Mouse (Mus musculus) adrenal gland, adult (tissue): ENCODE results near the gene Magi2.
"Not testable (repeated sequence)": the region's sequence is repeated elsewhere in the genome, so short reads cannot be mapped to it uniquely, and the experiment has no call there.

Experiments used
- DNase-seq, 2 experiments: peaks; one replicate each; pipeline ENCODE4 v3.0.0; 2022 to 2023; ENCODE audit warnings: low spot score in 1 of 2; ENCODE audit not compliant: inconsistent age in 2 of 2

The Magi2 gene

DNA sequence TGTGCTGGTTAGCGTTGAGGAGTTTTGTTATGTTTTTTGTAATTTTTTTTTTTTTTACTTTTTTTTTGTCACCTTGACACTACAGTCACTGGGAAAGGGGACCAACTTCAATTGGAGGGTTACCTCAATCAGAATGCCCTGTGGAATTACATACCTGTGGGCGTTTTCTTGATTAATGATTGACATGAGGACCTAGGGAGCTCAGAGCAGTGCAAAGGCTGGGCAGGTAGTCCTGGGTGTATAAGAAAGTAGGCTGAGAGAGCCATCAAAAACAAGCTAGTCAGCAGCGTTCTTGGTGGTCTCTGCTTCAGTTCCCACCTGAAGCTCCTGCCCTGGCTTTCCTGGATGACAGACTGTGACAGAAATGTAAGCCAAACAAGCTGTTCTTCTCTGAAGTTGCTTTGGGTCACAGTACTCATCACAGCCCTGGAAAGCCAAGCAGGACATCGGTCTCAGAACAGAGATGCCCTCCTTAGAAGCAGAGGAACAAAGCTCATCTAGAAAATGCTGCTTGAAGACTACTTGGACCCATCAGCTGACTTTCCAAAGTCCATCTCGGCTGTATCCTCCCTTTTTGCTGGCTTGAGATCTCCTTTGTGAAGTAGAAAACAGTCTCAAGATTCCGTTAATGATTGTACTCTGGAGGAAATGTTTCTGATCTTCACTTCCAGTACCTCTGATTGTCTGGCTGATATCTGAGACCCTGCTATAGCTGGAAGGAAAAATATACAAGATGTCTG, 999.8 kb downstream of the Magi2 start:
- no peak for DNase-seq

DNA sequence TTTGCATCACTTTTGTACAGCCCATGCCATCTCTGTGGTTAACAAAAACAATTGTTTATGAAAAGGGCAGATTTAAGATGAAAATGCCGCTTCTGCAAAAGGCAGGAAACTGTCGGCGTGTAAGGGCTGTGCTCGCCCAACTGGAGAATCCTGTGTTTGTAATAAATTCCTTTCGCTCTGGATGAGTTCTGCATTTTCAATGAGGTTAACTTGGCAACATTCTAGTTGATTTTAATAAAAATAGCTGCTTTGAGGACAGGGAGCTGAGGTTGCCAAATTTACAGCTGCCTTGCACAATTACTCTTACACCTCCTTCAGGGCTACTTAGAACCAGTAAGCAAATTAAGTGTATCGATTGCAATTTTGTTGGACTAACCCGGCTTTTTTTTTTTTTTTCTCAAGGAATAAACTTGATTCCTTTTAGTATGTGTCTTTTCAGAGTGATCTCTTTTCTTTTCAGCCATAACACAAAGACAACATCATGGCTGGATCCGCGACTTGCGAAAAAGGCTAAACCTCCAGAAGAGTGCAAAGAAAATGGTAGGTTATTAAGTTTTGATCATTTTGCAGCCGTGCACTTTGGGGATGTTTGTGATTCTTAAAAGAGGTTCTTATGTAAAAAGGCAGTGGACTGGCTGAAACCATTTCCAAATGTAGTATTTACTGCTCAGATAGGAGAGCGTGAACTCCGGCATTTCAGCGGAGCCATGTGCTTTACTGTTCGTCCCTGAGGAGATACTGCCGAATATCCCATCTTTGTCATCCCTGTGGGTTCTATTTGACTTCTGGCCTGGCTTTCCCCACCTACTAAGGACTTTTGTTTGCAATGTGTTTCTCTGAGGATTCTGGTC, 1001.3 kb downstream of the Magi2 start:
- no peak for DNase-seq

DNA sequence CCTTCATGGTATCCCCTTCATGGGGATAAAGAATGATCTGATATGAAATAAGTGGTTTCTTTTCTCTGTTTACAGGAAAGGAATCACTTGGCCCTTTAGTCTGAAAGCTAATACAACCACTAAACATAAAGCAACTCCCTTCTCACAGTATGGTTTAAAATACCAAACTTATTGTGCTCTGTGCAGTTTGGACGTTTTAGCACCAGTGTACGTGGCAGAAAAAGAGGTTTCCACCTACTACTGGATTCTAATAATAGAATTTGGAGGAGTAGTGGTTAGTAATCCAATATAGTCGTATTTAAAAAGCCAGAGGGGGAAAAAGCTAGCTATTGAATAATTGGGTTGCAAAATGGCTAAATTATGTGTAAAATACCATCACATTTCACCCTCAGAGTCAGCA, 1005.1 kb downstream of the Magi2 start:
- DNase-seq = no peak

DNA sequence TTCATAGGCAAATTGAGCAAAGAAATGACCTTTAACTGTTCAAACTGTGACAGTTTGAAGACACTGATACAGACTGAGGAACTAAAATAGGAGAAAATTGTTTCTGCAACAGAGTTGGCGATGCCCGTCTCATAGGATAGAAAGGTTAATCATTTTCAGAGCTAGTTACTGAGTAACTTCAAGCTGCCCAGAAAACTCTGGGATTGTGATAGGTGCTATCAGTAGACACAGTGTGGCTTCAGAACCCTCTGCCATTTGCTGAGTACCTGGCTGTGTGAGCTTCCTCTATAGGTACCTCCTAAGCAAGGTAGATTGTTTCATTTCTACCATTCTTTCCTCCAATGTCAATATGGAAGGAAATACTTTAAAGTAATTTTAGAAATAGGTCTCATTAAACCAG, 1014.7 kb downstream of the Magi2 start:
- no peak for DNase-seq

DNA sequence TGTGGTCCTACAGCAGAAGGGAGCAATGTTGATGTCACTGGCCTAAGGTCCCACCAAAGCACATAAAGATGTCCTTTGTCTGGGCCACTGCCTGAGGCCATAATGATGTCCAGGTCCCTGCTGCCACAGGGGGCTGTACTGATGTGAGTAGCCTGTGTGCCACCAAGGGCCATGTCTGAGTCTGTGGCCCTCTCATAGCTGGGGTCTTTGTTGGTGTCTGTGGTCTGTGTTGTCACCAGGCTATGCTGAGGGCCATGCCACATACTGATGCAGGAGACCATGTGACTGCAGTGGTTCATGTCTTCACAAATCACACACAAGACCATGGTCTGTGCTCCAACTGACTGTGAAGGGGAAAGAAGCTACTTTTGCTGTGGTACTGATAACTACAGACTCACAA, 1015.7 kb downstream of the Magi2 start:
- DNase-seq = no peak

DNA sequence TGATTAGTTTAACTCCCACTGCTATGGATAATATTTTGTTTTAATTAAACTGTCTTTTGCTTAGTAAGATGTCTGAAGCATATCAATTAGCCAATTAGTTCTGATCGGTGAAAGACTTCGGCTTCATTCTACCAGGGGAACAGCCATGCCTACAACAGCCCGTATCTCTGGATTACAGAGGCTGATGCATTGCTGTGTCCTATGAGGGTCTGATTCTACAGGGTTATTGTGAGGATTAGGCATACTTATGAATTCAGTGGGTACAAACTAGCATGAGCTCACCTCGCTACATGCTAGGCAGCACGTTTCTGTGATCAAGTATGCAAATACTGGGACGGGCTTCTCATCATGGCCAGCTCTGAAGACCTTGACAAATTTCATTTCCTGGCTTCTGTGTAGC, 1022.5 kb downstream of the Magi2 start:
- no peak for DNase-seq

DNA sequence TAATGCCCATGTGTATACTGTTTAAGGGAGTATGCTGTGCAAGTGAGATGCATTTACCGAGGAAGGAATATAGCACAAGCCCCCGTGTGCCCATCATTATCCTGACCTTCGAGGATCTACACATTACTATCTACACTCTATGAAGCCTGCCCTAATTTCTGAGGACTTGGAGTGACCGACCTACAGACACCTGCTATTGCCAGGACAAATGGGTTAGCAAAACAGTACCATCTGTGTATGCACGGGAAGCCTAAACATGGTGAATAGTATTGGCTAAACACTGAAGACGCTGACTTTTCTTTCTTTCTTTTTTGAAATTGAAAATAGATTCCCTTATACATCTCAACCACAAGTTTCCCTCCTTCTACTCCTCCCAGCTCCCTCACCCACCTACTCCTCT, 1024.7 kb downstream of the Magi2 start:
- no peak for DNase-seq

DNA sequence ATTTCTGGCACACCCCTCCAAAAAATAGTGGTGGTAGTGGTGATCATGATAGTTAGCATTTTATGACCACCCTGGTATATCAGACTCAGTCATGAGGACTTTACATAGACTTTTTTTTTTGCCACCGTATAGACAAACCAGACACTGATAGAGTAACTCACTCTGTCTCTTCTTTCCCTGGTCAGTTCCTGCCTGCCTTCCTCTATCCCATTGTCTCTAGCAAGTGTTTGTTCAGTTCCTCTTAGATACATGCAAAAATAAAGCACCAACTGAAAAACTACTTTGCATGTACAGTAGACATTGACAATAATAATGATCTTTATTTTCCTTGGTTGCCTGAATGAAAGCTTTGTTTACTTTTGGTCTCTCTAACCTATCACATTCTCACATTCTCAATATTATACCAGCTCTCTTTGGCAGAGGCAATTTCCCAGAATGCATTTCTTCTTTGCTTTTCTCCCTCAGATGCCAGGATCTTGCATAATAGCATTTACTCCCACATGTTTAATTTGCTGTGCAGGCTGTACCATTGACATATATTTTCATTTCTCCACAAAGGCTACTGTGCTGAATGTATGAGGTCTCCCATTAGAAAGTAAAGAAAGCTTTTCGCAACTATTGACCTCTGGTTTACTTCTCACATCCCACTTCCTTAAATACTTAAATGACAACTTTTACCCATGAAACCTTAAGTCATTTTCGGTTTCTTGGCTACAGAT, 1029.5 kb downstream of the Magi2 start:
- DNase-seq = no peak

DNA sequence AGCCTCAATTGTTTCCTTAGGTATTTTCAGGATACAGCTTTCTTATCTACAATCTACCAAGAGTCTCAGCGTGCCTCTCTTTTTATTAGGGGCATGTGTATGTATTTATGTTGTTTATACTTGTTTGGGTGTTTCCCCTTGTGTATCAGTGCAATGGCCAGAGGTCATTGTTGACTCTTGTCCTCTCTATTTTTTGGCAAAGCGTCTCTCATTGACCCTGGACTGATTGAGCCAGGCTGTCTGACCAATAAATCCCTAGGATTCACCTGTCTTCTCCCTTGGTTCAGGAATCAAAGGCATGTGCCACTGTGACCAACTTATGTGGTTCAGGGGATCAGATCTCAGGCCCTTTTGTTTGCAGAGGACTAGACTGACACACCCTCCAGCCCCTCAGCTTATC, 1030.1 kb downstream of the Magi2 start:
- DNase-seq = peak in 1 of 2 experiments; percentile 36

DNA sequence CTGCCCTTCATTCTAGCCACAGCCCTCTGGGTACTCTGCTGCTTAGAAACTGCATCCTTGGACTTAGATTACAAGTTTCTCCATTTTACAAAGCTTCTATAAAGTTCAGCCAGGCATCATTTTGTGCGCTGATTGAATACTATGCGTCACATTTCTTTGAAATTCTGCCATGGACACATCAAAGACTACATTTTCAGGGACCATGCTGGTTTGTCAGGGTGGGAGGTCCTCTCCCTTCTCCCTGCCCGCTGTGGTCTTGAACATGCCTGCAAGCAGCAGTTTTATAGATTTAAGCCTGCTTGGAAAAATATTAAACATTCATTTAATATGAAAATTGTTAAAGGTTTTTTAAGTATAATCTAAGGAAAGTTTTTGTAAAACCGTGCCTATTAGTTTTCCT, 1030.6 kb downstream of the Magi2 start:
- no peak for DNase-seq

DNA sequence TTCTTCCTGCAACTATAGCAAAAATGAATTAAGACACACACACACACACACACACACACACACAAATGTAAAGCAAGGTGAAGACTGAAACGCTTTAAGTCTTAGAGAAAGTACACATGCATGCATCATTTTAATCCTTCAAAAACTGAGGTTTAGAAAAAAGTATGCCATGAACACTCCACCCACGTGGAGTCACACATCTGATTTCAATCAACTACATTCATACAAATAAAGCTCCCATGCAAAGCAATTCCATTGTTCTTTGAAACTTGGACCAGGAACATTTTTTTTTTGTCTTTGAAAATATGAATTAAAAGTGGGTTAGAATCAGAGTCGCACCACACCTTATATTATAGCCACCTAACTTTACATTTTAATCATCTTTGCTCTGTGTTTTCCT, 1032.9 kb downstream of the Magi2 start:
- no peak for DNase-seq

DNA sequence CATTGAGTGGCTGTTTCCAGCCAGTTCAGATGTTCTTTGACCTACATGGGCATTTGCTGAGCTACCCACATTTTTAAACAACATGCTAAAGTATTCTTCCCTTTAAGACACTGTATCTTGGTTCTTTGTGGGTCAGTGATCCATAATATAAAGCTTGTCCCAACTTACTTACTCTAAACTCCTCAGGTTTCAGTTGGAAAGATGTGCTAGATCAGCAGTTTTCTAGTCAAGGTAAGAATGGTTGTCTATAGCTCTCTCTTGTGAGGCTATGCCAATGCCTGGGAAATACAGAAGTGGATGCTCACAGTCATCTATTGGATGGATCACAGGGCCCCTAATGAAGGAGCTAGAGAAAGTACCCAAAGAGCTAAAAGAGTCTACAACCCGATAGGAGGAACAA, 1045.8 kb downstream of the Magi2 start:
- not testable (repeated sequence) for DNase-seq

DNA sequence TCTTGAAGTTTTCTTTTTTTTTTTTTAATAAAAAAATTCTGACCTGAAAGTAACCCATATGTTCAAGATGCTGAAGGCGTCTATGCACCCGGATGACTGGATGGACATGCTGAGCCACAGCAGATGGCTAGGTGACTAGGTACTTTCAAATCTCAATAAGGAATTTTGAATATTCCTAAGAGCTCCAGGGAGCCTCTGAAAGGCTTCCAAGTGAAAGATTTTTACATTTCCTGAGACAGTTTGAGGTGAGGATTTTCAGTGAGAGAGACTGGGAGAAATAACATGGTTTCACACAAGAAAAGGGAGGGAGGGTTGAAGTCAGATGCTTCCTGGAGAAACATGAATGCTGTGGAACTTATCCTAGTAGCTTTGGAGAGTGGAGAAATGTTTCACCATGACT, 1048.8 kb downstream of the Magi2 start:
- DNase-seq = no peak

DNA sequence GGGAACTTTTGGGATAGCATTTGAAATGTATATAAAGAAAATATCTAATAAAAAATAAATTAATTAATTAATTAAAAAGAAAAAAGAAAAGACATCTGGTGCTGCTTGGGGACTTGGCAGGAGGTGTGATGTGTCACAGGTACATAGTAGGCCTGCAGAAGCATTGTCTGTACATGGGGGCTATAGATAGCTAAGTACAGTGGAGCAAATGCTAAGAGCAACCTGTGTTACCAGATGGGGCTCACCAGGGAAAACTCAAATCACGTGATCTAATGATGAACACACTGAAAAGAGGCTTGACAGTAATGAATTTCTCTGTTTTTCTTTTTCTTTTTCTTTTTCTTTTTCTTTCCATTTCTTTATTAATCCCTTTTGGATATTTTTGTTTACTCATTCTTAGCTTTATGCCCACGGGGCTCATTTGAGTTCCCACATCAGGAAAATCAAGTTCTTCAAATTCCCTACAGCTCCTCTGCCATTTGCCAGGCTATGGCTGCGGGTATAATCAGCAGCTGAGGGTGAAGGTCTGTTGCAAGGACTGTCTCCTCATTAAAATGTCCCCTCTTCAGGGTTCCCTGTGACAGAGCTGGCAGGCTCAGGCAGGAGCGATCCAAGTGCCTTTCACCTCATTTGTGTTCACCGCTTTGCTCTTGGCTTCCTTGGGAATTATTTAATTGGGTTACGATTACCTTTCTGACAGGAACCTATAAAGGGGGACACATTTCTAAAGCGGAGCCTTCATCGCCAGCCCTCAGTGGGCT, 1058.4 kb downstream of the Magi2 start:
- DNase-seq = peak in 1 of 2 experiments; percentile 22

DNA sequence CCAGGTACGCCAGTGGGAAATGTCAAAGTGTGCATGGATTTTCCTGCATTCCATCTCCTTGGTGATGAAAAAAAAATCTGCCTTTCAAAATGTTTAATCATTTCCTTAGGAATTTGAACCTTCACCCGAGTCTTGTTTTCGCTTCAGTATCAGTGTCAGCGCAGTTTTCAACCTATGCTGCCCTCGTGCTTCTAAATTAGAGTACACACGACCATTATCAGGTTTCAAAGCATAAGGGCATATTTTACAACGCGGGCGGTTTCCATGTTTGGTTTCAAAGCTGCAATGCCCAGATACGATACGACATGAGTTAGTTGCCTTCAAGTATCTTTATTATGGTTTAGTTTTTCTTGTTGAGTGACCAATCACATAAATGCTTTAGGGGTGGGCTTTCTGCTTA, 1067.7 kb downstream of the Magi2 start:
- no peak for DNase-seq

DNA sequence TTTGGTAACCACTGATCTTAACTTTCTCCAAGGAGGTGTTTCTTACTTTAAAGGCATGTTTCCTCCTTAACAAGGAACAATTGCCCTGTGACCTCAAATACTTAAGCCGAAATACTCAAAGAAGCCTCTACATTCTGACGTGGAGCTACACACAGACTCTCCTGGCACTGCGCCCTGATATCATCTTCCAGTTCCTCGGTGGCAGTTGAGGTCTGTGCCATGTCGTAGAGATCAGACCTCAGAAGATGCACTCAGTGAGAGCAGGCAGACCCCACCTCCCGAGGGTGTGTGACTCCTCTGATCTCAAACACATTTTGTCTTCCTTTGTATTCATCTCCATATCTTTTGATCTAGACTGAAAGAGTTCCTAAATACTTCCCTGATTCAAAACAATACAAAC, 1073.0 kb downstream of the Magi2 start:
- no peak for DNase-seq

DNA sequence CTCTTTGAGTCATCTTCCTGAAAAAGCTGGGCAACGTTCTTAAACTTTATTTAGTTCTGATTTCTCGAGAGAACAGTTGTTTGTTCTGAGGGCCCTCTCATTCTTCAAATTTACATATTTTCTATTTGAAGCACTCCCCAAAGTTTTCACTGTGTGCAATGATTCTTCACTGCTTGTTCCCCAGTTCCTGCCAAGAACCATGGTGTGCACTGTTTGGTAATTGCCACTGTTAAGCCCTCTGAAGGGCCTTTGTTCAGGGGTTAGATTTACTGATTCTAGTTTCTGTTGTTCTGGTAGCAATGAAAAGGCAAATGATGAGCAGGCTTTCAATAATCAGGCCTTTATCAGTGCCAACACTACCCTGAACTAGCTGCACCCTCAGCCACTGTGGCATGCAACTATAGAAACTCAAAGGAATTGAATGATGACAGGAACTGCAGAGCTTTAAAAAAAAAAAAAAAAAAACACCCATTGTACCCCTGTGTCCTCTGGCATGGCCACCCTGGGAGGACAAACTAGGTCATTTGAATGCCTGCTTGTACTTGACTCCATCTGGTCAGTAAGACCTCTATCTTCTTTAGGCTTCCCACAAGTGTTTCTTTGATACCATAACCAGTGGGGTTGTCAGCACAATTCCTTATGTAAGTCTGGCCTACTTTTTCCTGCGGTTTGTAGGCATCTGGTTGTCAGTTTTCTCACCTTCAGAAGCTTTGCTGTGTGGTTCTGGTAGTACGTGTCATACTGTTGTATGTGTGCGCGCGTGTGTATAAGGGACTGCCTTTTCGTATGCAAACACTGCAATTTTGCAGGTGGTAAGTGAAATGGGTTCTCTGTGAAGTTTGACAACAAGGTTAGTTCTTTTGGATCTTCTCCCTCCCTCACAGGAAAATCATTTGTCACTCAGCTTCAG, 1076.5 kb downstream of the Magi2 start:
- DNase-seq = no peak

DNA sequence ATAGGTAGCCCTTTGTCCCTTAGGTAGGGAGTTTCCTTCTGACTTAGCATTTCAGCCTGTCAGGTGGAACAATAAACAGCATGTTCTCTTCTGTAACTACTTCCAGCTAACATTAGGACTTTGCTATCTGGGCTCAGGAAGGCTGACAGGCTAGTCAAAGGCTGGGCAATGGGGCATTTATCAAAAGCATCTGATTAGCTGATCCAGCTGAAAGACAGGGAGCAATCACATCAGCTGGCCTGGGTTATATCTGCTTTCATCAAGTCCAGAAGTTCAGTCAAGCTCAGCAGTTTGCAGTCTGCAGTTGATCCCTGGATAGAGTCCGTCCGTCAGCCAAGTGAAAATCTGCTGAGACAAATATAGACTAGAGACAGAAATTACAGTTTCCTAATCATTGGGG, 1094.1 kb downstream of the Magi2 start:
- DNase-seq = no peak

DNA sequence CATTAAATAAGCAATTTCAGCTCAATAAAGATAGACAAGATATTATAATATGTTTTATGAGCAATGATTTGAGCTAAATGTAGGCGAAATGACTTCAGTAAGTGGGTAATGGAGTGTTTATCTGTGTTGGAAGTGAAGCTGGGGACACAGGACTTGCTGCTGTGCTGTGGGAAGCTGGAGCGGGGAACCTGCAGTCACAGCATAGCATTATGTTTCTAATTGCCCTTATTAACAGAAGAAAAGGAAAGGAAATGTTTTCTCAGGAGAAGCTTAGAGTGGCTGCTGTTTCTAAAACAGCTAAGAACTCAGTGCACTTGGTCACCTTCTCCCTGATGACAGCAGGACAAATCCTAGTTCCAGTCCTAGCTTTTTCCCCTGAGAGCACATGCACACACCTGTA, 1098.5 kb downstream of the Magi2 start:
- peak in 1 of 2 experiments; percentile 5 for DNase-seq

DNA sequence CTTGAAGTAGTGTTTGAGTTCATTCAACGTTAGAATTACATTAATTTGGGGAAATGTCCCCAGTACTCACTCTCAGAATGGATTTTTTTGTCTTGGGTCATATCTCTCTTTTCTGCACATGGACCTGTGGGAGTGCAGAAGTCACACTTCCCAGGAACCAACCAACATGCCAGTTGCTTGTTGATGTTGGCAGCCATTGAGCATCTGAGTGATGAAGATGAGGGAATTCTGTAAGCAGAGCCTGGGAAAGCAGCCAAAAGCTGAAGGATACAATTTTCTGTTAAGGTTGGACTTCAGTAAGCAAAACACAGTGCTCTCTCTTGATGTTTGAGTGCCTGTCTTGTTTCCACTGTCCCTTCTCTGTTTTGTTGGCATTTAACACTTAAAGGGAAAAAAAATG, 1102.1 kb downstream of the Magi2 start:
- DNase-seq = no peak
